Mouse (Mus musculus): ENCODE measurements at regions not wholly inside any gene's neighbourhood (a gene's known extent, or its start where the extent isn't known, plus 50 kb on each side); places are given as distances from the start of the nearest gene placed in this dataset.
"Not testable (repeated sequence)": the region's sequence is repeated elsewhere in the genome, so short reads cannot be mapped to it uniquely, and the experiment has no call there.

DNA sequence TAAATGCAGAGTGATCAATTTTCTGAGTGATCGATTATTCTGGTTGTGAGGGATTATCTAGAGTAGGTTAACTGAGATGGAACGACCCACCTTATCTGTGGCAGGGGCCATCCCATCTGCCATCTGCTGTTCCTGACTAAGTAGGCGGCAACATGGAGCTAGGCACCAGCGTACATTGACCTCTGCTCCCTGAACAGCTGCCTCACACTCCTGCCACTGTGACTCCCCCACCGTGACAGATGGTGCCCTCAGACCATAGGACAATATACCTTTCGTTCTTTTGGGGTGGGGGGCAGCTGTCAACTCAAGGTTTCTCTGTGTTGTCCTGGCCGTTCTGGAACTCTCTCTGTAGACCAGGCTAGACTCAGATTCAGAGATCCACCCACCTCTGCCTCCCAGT lies 262.7 kb downstream of the Prex1 start:
- no peak overlapping the region for H3K27ac ChIP-seq
- H3K4me3 ChIP-seq (ENCODE audit: low read length) = no peak overlapping the region
- no peak overlapping the region for H3K4me2 ChIP-seq (ENCODE audit: low read depth, low read length)
- no peaks in the 10 kb centered on the region for H3K9me3 ChIP-seq (ENCODE audit: low read length)
- TF ChIP-seq CTCF (IDR thresholded peaks at IDR 0.05; ENCODE audit: low read depth) = no peak
- no peak for ATAC-seq
- peaks cover 4% of the 10 kb centered on the region; the same call in 1 of the 2 replicates for H3K4me1 ChIP-seq (ENCODE audit: insufficient read depth, low read length)
- H3K36me3 ChIP-seq (ENCODE audit: insufficient read depth, low read length) = no peaks in the 10 kb centered on the region
- 63% methylated on average over 7 of the region's 7 CpGs for WGBS
- H3K9ac ChIP-seq (replicated peaks; ENCODE audit: low read length) = no peak overlapping the region
- no peaks in the 10 kb centered on the region for H3K27me3 ChIP-seq (ENCODE audit: insufficient read depth, low read length)
- no peak for DNase-seq (ENCODE audit: low spot score)

DNA sequence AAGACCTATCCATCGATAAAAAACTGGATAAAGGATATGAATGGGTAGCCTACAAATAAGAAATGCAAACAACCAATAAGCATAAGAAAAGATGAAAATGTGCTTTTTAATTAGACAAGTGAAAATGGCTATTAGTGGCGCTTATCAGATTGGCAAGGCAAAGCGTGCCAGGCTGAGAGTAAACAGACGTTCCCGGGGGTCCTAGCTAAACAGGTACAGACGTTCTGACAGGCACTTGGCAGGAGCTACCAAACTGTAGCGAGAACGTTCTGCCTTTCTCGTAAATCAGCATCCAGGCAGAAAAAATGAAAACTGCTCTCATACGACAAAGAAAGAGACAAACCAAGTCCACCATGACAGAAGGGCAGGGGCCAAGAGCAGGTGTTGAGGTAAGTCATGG lies 263.3 kb downstream of the Prex1 start:
- 29% methylated on average over 10 of the region's 10 CpGs for WGBS
- Histone ChIP-seq H3K4me2 (ENCODE audit: low read depth, low read length) (no peak overlapping the region), H3K4me3 (ENCODE audit: low read length) (no peak overlapping the region), H3K4me1 (ENCODE audit: insufficient read depth, low read length) (peaks cover 4% of the 10 kb centered on the region; the same call in 1 of the 2 replicates), H3K27me3 (ENCODE audit: insufficient read depth, low read length) (no peaks in the 10 kb centered on the region), H3K36me3 (ENCODE audit: insufficient read depth, low read length) (no peaks in the 10 kb centered on the region), H3K9me3 (ENCODE audit: low read length) (no peaks in the 10 kb centered on the region), H3K27ac (no peak overlapping the region), H3K9ac (replicated peaks; ENCODE audit: low read length) (no peak overlapping the region)
- DNase-seq (ENCODE audit: low spot score) (peak; percentile 56), ATAC-seq (no peak)
- TF ChIP-seq CTCF (IDR thresholded peaks at IDR 0.05; ENCODE audit: low read depth) = no peak

DNA sequence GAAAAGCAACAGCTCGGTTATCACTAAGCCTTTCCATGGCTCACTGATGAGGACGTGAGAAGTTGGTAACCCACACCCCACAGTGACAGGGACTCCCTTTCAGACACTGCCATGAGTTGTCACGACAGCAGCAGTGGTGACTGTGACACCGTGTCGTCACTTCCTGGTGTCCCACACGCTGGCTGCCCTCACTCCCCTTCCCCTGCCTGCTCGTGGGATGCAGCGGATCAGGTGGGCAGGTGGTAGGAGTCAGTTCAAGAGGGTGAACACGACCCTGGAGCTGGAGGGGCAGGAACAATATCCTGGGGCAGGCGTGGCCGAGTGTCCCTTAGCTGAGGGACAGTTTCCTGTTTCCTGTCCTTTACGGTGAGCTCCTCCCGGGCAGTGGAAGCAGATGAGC lies 264.9 kb downstream of the Prex1 start:
- H3K4me1 ChIP-seq (ENCODE audit: insufficient read depth, low read length) = peaks cover 4% of the 10 kb centered on the region; the same call in 1 of the 2 replicates
- DNase-seq (ENCODE audit: low spot score) = no peak
- no peaks in the 10 kb centered on the region for H3K9me3 ChIP-seq (ENCODE audit: low read length)
- ATAC-seq = no peak
- no peaks in the 10 kb centered on the region for H3K36me3 ChIP-seq (ENCODE audit: insufficient read depth, low read length)
- WGBS = 64% methylated on average over 13 of the region's 13 CpGs
- TF ChIP-seq CTCF (IDR thresholded peaks at IDR 0.05; ENCODE audit: low read depth) = no peak
- H3K4me2 ChIP-seq (ENCODE audit: low read depth, low read length) = no peak overlapping the region
- no peaks in the 10 kb centered on the region for H3K27me3 ChIP-seq (ENCODE audit: insufficient read depth, low read length)
- no peak overlapping the region for H3K4me3 ChIP-seq (ENCODE audit: low read length)
- no peak overlapping the region for H3K9ac ChIP-seq (replicated peaks; ENCODE audit: low read length)
- H3K27ac ChIP-seq = no peak overlapping the region

DNA sequence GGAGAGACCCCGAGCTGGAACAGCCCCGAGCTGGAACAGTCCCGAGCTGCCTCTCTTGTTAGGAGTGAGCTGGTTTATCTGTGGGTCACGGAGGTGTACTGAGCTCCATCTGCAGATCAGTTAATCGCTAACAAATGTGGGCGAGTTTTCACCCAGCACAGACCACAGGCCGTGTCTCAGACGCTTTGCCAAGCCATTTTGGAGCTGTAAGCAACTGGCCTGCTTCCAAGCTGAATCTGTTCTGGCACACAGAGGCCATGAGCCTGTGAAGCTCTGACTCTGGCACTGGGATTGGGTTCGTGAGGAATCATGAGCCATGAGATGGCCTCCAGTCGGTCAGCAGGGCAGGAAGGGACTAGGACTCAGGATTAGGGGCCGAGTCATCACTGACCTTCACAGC lies 265.5 kb downstream of the Prex1 start:
- Histone ChIP-seq H3K9me3 (ENCODE audit: low read length) (no peaks in the 10 kb centered on the region), H3K4me3 (ENCODE audit: low read length) (no peak overlapping the region), H3K4me1 (ENCODE audit: insufficient read depth, low read length) (peaks cover 4% of the 10 kb centered on the region), H3K36me3 (ENCODE audit: insufficient read depth, low read length) (no peaks in the 10 kb centered on the region), H3K27ac (0 out of 2 replicates have a peak overlapping the region, but pooled peaks have one; percentile 20), H3K27me3 (ENCODE audit: insufficient read depth, low read length) (no peaks in the 10 kb centered on the region), H3K9ac (replicated peaks; ENCODE audit: low read length) (no peak overlapping the region), H3K4me2 (ENCODE audit: low read depth, low read length) (no peak overlapping the region)
- DNase-seq (ENCODE audit: low spot score) (peak; percentile 86), ATAC-seq (peak; percentile 60; the same call in 1 of the 2 replicates)
- no peak for TF ChIP-seq CTCF (IDR thresholded peaks at IDR 0.05; ENCODE audit: low read depth)
- WGBS = 28% methylated on average over 11 of the region's 11 CpGs

DNA sequence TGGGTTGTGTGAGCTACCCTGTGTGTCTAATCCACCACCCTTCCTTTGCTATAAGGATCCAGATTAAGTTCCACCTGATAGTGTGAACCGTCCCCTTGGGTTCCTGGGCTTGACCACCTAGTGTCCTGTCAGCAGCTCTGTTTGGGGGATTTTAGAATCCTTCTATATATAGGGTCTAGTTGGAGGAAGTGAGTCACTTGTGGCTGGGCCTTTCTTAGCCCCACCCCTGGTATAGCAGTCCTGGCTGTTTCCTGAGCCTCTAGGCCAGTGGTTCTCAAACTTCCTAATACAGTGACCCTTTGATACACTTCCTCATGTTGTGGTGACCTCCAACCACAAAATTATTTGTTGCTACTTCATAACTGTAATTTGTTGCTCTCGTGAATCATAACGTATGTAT lies 267.1 kb downstream of the Prex1 start:
- Histone ChIP-seq H3K27me3 (ENCODE audit: insufficient read depth, low read length) (no peaks in the 10 kb centered on the region), H3K9ac (replicated peaks; ENCODE audit: low read length) (no peak overlapping the region), H3K27ac (no peak overlapping the region), H3K36me3 (ENCODE audit: insufficient read depth, low read length) (no peaks in the 10 kb centered on the region), H3K4me3 (ENCODE audit: low read length) (no peak overlapping the region), H3K4me2 (ENCODE audit: low read depth, low read length) (no peak overlapping the region), H3K4me1 (ENCODE audit: insufficient read depth, low read length) (peaks cover 8% of the 10 kb centered on the region), H3K9me3 (ENCODE audit: low read length) (no peaks in the 10 kb centered on the region)
- WGBS = 91% methylated on average over 3 of the region's 3 CpGs
- DNase-seq (ENCODE audit: low spot score) (no peak), ATAC-seq (no peak)
- TF ChIP-seq CTCF (IDR thresholded peaks at IDR 0.05; ENCODE audit: low read depth) = no peak

DNA sequence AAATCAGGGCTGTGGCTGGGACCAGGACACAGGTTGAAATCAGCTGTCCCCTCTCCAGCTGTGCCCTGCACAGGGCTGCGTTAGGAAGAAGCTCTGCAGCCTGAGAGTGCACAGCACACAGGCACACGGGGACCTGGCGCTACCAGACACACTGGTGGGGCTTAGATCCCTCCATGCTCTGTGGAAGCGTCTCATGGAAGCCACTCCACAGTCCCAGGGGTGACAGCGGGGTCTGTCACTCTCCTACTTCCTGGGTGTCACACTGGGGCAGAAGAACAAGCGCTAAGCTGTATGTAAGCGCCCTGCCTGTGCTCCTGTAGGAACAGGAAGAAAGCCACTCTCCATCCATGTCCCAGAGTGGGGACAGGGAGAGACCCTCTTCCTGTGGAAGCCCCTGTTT lies 267.8 kb downstream of the Prex1 start:
- H3K4me1 ChIP-seq (ENCODE audit: insufficient read depth, low read length); H3K4me2 ChIP-seq (ENCODE audit: low read depth, low read length); ATAC-seq; H3K9ac ChIP-seq (replicated peaks; ENCODE audit: low read length); H3K36me3 ChIP-seq (ENCODE audit: insufficient read depth, low read length); H3K9me3 ChIP-seq (ENCODE audit: low read length); H3K4me3 ChIP-seq (ENCODE audit: low read length); DNase-seq (ENCODE audit: low spot score); H3K27me3 ChIP-seq (ENCODE audit: insufficient read depth, low read length): not testable (repeated sequence)
- 0 out of 2 replicates have a peak overlapping the region, but pooled peaks have one; percentile 7 for H3K27ac ChIP-seq
- WGBS = 54% methylated on average over 7 of the region's 7 CpGs

DNA sequence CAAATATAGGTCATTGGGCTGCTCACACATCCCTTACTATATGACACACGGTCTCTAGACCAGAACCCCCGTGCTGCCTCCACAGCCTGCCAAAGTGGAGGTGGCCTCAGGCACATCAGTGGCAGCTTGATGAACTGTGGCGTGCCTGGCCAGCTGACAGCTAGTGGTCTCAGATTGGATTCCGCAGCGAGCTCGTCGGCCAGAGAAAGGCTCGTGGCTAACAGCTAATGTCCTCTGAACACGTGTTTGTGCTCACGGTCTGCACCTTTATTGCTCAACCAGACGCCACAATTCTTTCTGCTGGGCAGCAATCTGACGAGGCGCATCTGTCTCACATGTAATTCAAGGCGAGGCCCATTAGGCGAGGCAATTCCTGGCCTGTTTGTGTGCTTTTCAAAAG lies 270.6 kb downstream of the Prex1 start:
- no peak for TF ChIP-seq CTCF (IDR thresholded peaks at IDR 0.05; ENCODE audit: low read depth)
- Histone ChIP-seq H3K9ac (replicated peaks; ENCODE audit: low read length) (no peak overlapping the region), H3K36me3 (ENCODE audit: insufficient read depth, low read length) (no peaks in the 10 kb centered on the region), H3K4me3 (ENCODE audit: low read length) (no peak overlapping the region), H3K4me2 (ENCODE audit: low read depth, low read length) (no peak overlapping the region), H3K9me3 (ENCODE audit: low read length) (no peaks in the 10 kb centered on the region), H3K27ac (no peak overlapping the region), H3K4me1 (ENCODE audit: insufficient read depth, low read length) (peaks cover 4% of the 10 kb centered on the region; the same call in 1 of the 2 replicates), H3K27me3 (ENCODE audit: insufficient read depth, low read length) (no peaks in the 10 kb centered on the region)
- WGBS = 25% methylated on average over 15 of the region's 15 CpGs
- ATAC-seq = peak; percentile 63; the same call in 1 of the 2 replicates
- DNase-seq (ENCODE audit: low spot score) = peak; percentile 74
